In genomic region chr15:75309946-75310345, GRCm38 (mm10) we compare ENCODE assay signal across 30 mouse cellular contexts. TPM values are rescaled to one million over a fixed set of nuclear protein-coding genes. Genes with fewer than 3 reads are reported as not detected.
"Had no signal": no experiment of that assay in that cellular context is flagged by ENCODE, and none has a peak within 500 bp of the region (broad histone marks: within the 10 kb centered on the region; RNA-seq: fewer than 3 reads in every experiment).

No protein-coding gene starts in this region.

- H3K9ac ChIP-seq: kidney, embryonic 15.5 days; limb, embryonic 13.5 days; liver, embryonic 12.5 days; liver, embryonic 15.5 days had no signal

- H3K4me3 ChIP-seq: kidney, embryonic 15.5 days; layer of hippocampus, adult 2 months; limb, embryonic 10.5 days; limb, embryonic 13.5 days; liver, embryonic 12.5 days; liver, embryonic 15.5 days had no signal

- ATAC-seq: liver, embryonic 12.5 days had no signal

- H3K4me2 ChIP-seq: kidney, embryonic 15.5 days; limb, embryonic 13.5 days; liver, embryonic 12.5 days; liver, embryonic 15.5 days; midbrain, embryonic 11.5 days had no signal

- H3K4me1 ChIP-seq: kidney, embryonic 15.5 days; limb, embryonic 10.5 days; limb, embryonic 13.5 days; liver, embryonic 12.5 days; liver, embryonic 15.5 days had no signal

- H3K27ac ChIP-seq: kidney, embryonic 15.5 days; layer of hippocampus, adult 2 months; limb, embryonic 10.5 days; limb, embryonic 13.5 days; liver, embryonic 12.5 days; liver, embryonic 15.5 days had no signal

- H3K27me3 ChIP-seq: kidney, embryonic 15.5 days; limb, embryonic 13.5 days; liver, embryonic 12.5 days; liver, embryonic 15.5 days had no signal

- H3K9me3 ChIP-seq: limb, embryonic 10.5 days; liver, embryonic 15.5 days had no signal

- DNase-seq: kidney, postnatal 14 days; layer of hippocampus, adult 9-11 months; lung, adult 2 months; lung, postnatal 14 days; lung, postnatal 4 days; midbrain, embryonic 14.5 days; thymus, adult 18-20 months; thymus, postnatal 36 days had no signal

- H3K36me3 ChIP-seq: kidney, embryonic 15.5 days; limb, embryonic 10.5 days; limb, embryonic 13.5 days; liver, embryonic 12.5 days; liver, embryonic 15.5 days had no signal

RNA-seq across cellular contexts. Expression of gene Ly6f, which starts 41.7 kb away (rescaled TPM):
- total RNA-seq: layer of hippocampus, adult 2 months; layer of hippocampus, postnatal 25 days; left cerebral cortex, adult 18-20 months; left cerebral cortex, postnatal 25 days; megakaryocyte progenitor cell, adult 5-6 weeks; megakaryocyte-erythroid progenitor cell, adult 5-6 weeks; midbrain, postnatal 0 days had no signal
- polyA plus RNA-seq: kidney, embryonic 15.5 days; large intestine, adult 2 months; limb, embryonic 13.5 days; liver, embryonic 15.5 days; lung, adult 2 months; lung, embryonic 16.5 days; midbrain, embryonic 11.5 days; midbrain, embryonic 14.5 days; midbrain, postnatal 0 days; neural tube, embryonic 11.5 days; neural tube, embryonic 14.5 days; small intestine, adult 2 months; spleen, adult 2 months; stomach, embryonic 16.5 days; testis, adult 2 months; urinary bladder, adult 2 months had no signal
